Mouse (Mus musculus) MEL (cell line): ENCODE data around the gene Stk39.

ENCODE experiments used
- POLR2AphosphoS2 ChIP-seq: IDR thresholded peaks from 2 replicates; pipeline ENCODE4 v1.6.1; 2011; ENCODE audit warnings: low read length, improper control_type of control experiment
- UBTF ChIP-seq: IDR thresholded peaks from 2 replicates; pipeline ENCODE4 v1.6.1; 2012; ENCODE audit warnings: low read depth, mild to moderate bottlenecking, inconsistent platforms, low read length, improper control_type of control experiment, moderate library complexity, borderline replicate concordance; ENCODE audit not compliant: insufficient read depth

GRCm38 (mm10) chr2:68443141-68443540 lies 28.9 kb downstream of the Stk39 start:
- TF ChIP-seq UBTF (no peak), POLR2AphosphoS2 (no peak)
